Mouse (Mus musculus) MEL (cell line): ENCODE results near the gene Rxra. TPM values are rescaled to one million over a fixed set of nuclear protein-coding genes. Genes with fewer than 3 reads are reported as not detected.

Experiments used
- DNase-seq: peaks from one replicate; pipeline ENCODE4 v3.0.0; 2011; ENCODE audit warnings: low read depth, low spot score
- H3K27ac ChIP-seq: 2 replicates; pipeline ENCODE4 v1.5.1; 2012; ENCODE audit warnings: low read depth, mild to moderate bottlenecking, control low read depth, low read length, moderate library complexity; ENCODE audit not compliant: control insufficient read depth
- H3K27me3 ChIP-seq, 2 experiments: fragments of 150-350 bp in 1 of 2; sonication (generic) in 1 of 2; 2 replicates each; pipeline ENCODE4 v1.6.1; 2012; ENCODE audit warnings: low read length in 2 of 2, mild to moderate bottlenecking in 2 of 2, improper control_type of control experiment in 1 of 2, moderate library complexity in 1 of 2; ENCODE audit not compliant: insufficient read depth in 2 of 2, control insufficient read depth in 1 of 2
- H3K36me3 ChIP-seq, 2 experiments: 2 replicates each; pipeline ENCODE4 v1.6.1; 2012 to 2014; ENCODE audit warnings: low read length in 2 of 2, improper control_type of control experiment in 1 of 2, inconsistent platforms in 1 of 2, mild to moderate bottlenecking in 1 of 2; ENCODE audit not compliant: insufficient read depth in 2 of 2, control insufficient read depth in 1 of 2
- H3K4me1 ChIP-seq, 2 experiments: fragments of 150-350 bp in 1 of 2; sonication (generic) in 1 of 2; 2 replicates each; pipeline ENCODE4 v1.6.1; 2012; ENCODE audit warnings: low read length in 2 of 2, improper control_type of control experiment in 1 of 2, mild to moderate bottlenecking in 1 of 2; ENCODE audit not compliant: insufficient read depth in 2 of 2, control insufficient read depth in 1 of 2
- H3K4me3 ChIP-seq, 2 experiments: fragments of 150-350 bp in 1 of 2; sonication (generic) in 1 of 2; 2 replicates each; pipeline ENCODE4 v1.5.1; 2012; ENCODE audit warnings: low read depth in 2 of 2, low read length in 2 of 2, mild to moderate bottlenecking in 2 of 2, moderate library complexity in 2 of 2, control low read depth in 1 of 2, improper control_type of control experiment in 1 of 2; ENCODE audit not compliant: control insufficient read depth in 1 of 2, insufficient read depth in 1 of 2
- H3K79me2 ChIP-seq: 2 replicates; pipeline ENCODE4 v1.6.1; 2012; ENCODE audit warnings: mild to moderate bottlenecking, low read length, moderate library complexity; ENCODE audit not compliant: control insufficient read depth, poor library complexity, insufficient read depth
- H3K9ac ChIP-seq: 2 replicates; pipeline ENCODE4 v1.6.1; 2012; ENCODE audit warnings: low read depth, mild to moderate bottlenecking, control low read depth, low read length, moderate library complexity; ENCODE audit not compliant: control insufficient read depth, poor library complexity, severe bottlenecking
- H3K9me3 ChIP-seq: fragments of 150-350 bp; sonication (generic); replicated peaks from 2 replicates; pipeline ENCODE4 v1.6.1; 2012; ENCODE audit warnings: mild to moderate bottlenecking, low read length, improper control_type of control experiment, moderate library complexity; ENCODE audit not compliant: insufficient read depth
- CHD1 ChIP-seq: IDR thresholded peaks from 2 replicates; pipeline ENCODE4 v1.6.1; 2012; ENCODE audit warnings: low read depth, mild to moderate bottlenecking, inconsistent platforms, low read length, improper control_type of control experiment
- CHD2 ChIP-seq: IDR thresholded peaks from 2 replicates; pipeline ENCODE4 v1.6.1; 2011; ENCODE audit warnings: low read length, improper control_type of control experiment
- E2F4 ChIP-seq: IDR thresholded peaks from 2 replicates; pipeline ENCODE4 v1.6.1; 2011; ENCODE audit warnings: low read depth, low read length, improper control_type of control experiment, borderline replicate concordance
- EP300 ChIP-seq, 2 experiments: IDR thresholded peaks; 2 replicates each; pipeline ENCODE4 v1.6.1; 2011; ENCODE audit warnings: improper control_type of control experiment in 2 of 2, low read length in 2 of 2, low read depth in 1 of 2, mild to moderate bottlenecking in 1 of 2
- ETS1 ChIP-seq: IDR thresholded peaks from 2 replicates; pipeline ENCODE4 v1.6.1; 2012; ENCODE audit warnings: low read depth, mild to moderate bottlenecking, inconsistent platforms, low read length, improper control_type of control experiment, moderate library complexity
- GABPA ChIP-seq: IDR thresholded peaks from 2 replicates; pipeline ENCODE4 v1.6.1; 2012; ENCODE audit warnings: low read depth, mild to moderate bottlenecking, inconsistent platforms, low read length, improper control_type of control experiment, moderate library complexity
- JUND ChIP-seq: IDR thresholded peaks from 2 replicates; pipeline ENCODE4 v1.6.1; 2011; ENCODE audit warnings: low read depth, mild to moderate bottlenecking, improper control_type of control experiment, low read length
- MAFK ChIP-seq: IDR thresholded peaks from 2 replicates; pipeline ENCODE4 v1.6.1; 2011; ENCODE audit warnings: low read depth, mild to moderate bottlenecking, low read length, improper control_type of control experiment, borderline replicate concordance
- MAX ChIP-seq: IDR thresholded peaks from 2 replicates; pipeline ENCODE4 v1.6.1; 2011; ENCODE audit warnings: low read length, improper control_type of control experiment
- MAZ ChIP-seq: IDR thresholded peaks from 2 replicates; pipeline ENCODE4 v1.6.1; 2012; ENCODE audit warnings: low read depth, mild to moderate bottlenecking, inconsistent platforms, low read length, improper control_type of control experiment
- MXI1 ChIP-seq: IDR thresholded peaks from 2 replicates; pipeline ENCODE4 v1.6.1; 2011; ENCODE audit warnings: mild to moderate bottlenecking, low read depth, low read length, improper control_type of control experiment
- MYB ChIP-seq: IDR thresholded peaks from 2 replicates; pipeline ENCODE4 v1.6.1; 2011; ENCODE audit warnings: mild to moderate bottlenecking, low read depth, low read length, improper control_type of control experiment
- MYC ChIP-seq: IDR thresholded peaks from 2 replicates; pipeline ENCODE4 v1.6.1; 2011; ENCODE audit warnings: low read depth, mild to moderate bottlenecking, low read length, improper control_type of control experiment, moderate library complexity
- NELFE ChIP-seq: IDR thresholded peaks from 2 replicates; pipeline ENCODE4 v1.6.1; 2011; ENCODE audit warnings: low read depth, low read length, improper control_type of control experiment
- NRF1 ChIP-seq: IDR thresholded peaks from 2 replicates; pipeline ENCODE4 v1.6.1; 2014; ENCODE audit warnings: low read depth, mild to moderate bottlenecking, inconsistent platforms, low read length, improper control_type of control experiment, moderate library complexity; ENCODE audit not compliant: poor library complexity, insufficient read depth, severe bottlenecking
- POLR2AphosphoS2 ChIP-seq: IDR thresholded peaks from 2 replicates; pipeline ENCODE4 v1.6.1; 2011; ENCODE audit warnings: low read length, improper control_type of control experiment
- POLR2AphosphoS5 ChIP-seq: IDR thresholded peaks from 2 replicates; pipeline ENCODE4 v1.6.1; 2012; ENCODE audit warnings: low read depth, borderline replicate concordance, mild to moderate bottlenecking, inconsistent platforms, low read length, moderate library complexity, mixed read lengths
- RAD21 ChIP-seq: IDR thresholded peaks from 2 replicates; pipeline ENCODE4 v1.6.1; 2011; ENCODE audit warnings: mild to moderate bottlenecking, low read depth, low read length, improper control_type of control experiment
- RCOR1 ChIP-seq: IDR thresholded peaks from 2 replicates; pipeline ENCODE4 v1.6.1; 2012; ENCODE audit warnings: low read depth, mild to moderate bottlenecking, inconsistent platforms, low read length, improper control_type of control experiment
- SMC3 ChIP-seq: IDR thresholded peaks from 2 replicates; pipeline ENCODE4 v1.6.1; 2011; ENCODE audit warnings: low read depth, low read length, improper control_type of control experiment
- TAL1 ChIP-seq: IDR thresholded peaks from 2 replicates; pipeline ENCODE4 v1.6.1; 2012; ENCODE audit warnings: mild to moderate bottlenecking, inconsistent platforms, low read length, moderate library complexity, mixed read lengths
- TCF12 ChIP-seq: IDR thresholded peaks from 2 replicates; pipeline ENCODE4 v1.6.1; 2014; ENCODE audit warnings: low read depth, mild to moderate bottlenecking, inconsistent platforms, low read length, improper control_type of control experiment, moderate library complexity
- USF1 ChIP-seq: IDR thresholded peaks from 2 replicates; pipeline ENCODE4 v1.6.1; 2014; ENCODE audit warnings: low read depth, mild to moderate bottlenecking, inconsistent platforms, low read length, improper control_type of control experiment, moderate library complexity
- USF2 ChIP-seq, 2 experiments: IDR thresholded peaks; 2 replicates each; pipeline ENCODE4 v1.6.1; 2011 to 2012; ENCODE audit warnings: improper control_type of control experiment in 2 of 2, low read length in 2 of 2, borderline replicate concordance in 1 of 2, inconsistent platforms in 1 of 2, low read depth in 1 of 2, mild to moderate bottlenecking in 1 of 2; ENCODE audit not compliant: insufficient read depth in 1 of 2
- ZNF384 ChIP-seq: IDR thresholded peaks from 2 replicates; pipeline ENCODE4 v1.6.1; 2012; ENCODE audit warnings: low read depth, mild to moderate bottlenecking, inconsistent platforms, low read length, improper control_type of control experiment
- polyA plus RNA-seq, 2 experiments: library from polyadenylated mRNA; stranded (reverse) in 1 of 2; unstranded in 1 of 2; fragments of >175 nt in 1 of 2; fragments of >200 nt in 1 of 2; gene quantifications; 2 replicates each; pipeline versions ENCODE4 v1.2.1 to v1.2.4; 2012; ENCODE audit warnings: low replicate concordance in 2 of 2, low read depth in 1 of 2; ENCODE audit not compliant: insufficient read length in 2 of 2, insufficient read depth in 1 of 2, missing spikeins in 1 of 2
- total RNA-seq: library from RNA; depleted of rRNA; stranded (reverse); fragments of 300-350 nt; gene quantifications from 2 replicates; pipeline ENCODE4 v1.2.3, GENCODE M21; 2012

Gene Rxra
- total and polyA plus RNA-seq, 3 experiments, result 11.7 to 19.6 TPM; not detected in 1

- H3K4me3 ChIP-seq, result no peak overlapping the region
- H3K4me1 ChIP-seq, result peaks cover 2 to 4% of the 10 kb centered on the region in 2 experiments; a peak in 3 of 4 replicates
- H3K79me2 ChIP-seq, result peaks cover 2% of the 10 kb centered on the region
- no peaks in the 10 kb centered on the region for H3K36me3 ChIP-seq
- no peak for DNase-seq
- no peak overlapping the region for H3K9ac ChIP-seq
- no peaks in the 10 kb centered on the region for H3K27me3 ChIP-seq
- TF ChIP-seq POLR2AphosphoS5, result no peak
- no peak for TF ChIP-seq TCF12
- TF ChIP-seq USF2 (IDR thresholded peaks at IDR 0.05; ENCODE audit: borderline replicate concordance in 1 of 2, insufficient read depth in 1 of 2, low read depth in 1 of 2, low read length in 2 of 2), result no peak
- TF ChIP-seq SMC3, result no peak
- no peak for TF ChIP-seq RCOR1
- no peak for TF ChIP-seq TAL1
- TF ChIP-seq E2F4, result no peak
- TF ChIP-seq MAFK, result no peak
- TF ChIP-seq CHD2, result no peak
- TF ChIP-seq CHD1, result no peak
- no peak for TF ChIP-seq MAX
- no peak for TF ChIP-seq JUND
- TF ChIP-seq NRF1, result no peak
- no peak for TF ChIP-seq MAZ
- no peaks in the 10 kb centered on the region for H3K9me3 ChIP-seq
- no peak overlapping the region for H3K27ac ChIP-seq
Measured at GRCm38 (mm10) chr2:27680595-27680994, 4.4 kb downstream of the Rxra start.

- TF ChIP-seq POLR2AphosphoS2 (no peak), TCF12 (no peak), MAX (no peak), POLR2AphosphoS5 (no peak), EP300 (IDR thresholded peaks at IDR 0.05; ENCODE audit: low read depth in 1 of 2, low read length in 2 of 2) (no peak), MYC (no peak), ETS1 (no peak), USF2 (IDR thresholded peaks at IDR 0.05; ENCODE audit: borderline replicate concordance in 1 of 2, insufficient read depth in 1 of 2, low read depth in 1 of 2, low read length in 2 of 2) (no peak), CHD2 (no peak), NELFE (no peak), RAD21 (no peak), JUND (no peak), MYB (no peak), RCOR1 (no peak), MAFK (no peak), USF1 (no peak), CHD1 (no peak), GABPA (no peak), MXI1 (no peak), ZNF384 (no peak)
- Histone ChIP-seq H3K27ac (no peak overlapping the region), H3K4me1 (peaks cover 2 to 4% of the 10 kb centered on the region in 2 experiments; a peak in 3 of 4 replicates), H3K79me2 (peaks cover 2% of the 10 kb centered on the region), H3K27me3 (no peaks in the 10 kb centered on the region), H3K9ac (no peak overlapping the region), H3K36me3 (no peaks in the 10 kb centered on the region), H3K9me3 (no peaks in the 10 kb centered on the region), H3K4me3 (no peak overlapping the region)
- no peak for DNase-seq
Measured at GRCm38 (mm10) chr2:27681426-27681825, 5.2 kb downstream of the Rxra start.
